Mouse (Mus musculus): ENCODE measurements at regions not wholly inside any gene's neighbourhood (a gene's known extent, or its start where the extent isn't known, plus 50 kb on each side); places are given as distances from the start of the nearest gene placed in this dataset.
"Not testable (repeated sequence)": the region's sequence is repeated elsewhere in the genome, so short reads cannot be mapped to it uniquely, and the experiment has no call there.

DNA sequence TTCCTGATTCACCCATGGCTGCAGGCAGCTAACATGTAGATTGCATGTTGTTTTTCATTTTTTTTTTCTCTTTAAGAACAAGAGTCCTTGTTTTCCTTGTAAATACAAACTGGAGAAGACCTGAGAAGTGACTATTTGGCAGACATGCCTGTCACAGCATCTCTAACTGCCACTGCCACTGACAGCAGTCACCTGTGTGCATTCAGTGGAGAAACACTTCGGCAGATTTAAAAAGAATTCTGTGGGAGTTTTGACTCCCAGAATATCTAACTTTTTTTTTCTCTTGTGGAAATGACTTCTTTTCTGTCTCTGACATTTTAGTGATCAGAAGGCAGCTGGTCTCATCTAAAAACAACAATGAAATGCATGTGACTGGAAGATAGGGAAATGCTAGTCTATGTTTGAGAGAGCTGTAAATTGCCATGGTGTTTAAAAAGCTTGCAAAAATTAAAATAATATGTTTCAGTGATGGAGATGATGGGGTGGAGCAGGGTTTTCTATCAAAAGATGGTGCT lies 526.0 kb upstream of the Agtr1b start:
- no peak for DNase-seq

DNA sequence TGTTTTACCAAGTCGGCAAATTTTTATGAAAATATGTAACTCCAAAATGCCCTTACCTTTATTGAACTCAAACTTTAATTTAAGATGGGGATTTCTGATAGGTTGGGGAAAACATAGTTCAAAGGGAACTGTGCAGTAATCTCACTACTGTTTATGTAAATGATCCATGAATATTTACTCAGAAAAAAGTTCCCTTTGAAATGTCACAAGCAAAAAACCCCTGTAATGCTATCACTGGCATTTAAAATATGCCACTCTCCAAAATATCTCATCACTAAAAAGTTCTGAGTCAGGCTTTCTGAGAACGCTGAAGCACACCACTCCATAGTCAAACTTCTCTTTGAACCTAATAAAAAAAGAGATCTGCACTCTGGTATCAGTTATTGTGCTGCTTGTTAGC lies 497.3 kb upstream of the Agtr1b start:
- DNase-seq: no peak

DNA sequence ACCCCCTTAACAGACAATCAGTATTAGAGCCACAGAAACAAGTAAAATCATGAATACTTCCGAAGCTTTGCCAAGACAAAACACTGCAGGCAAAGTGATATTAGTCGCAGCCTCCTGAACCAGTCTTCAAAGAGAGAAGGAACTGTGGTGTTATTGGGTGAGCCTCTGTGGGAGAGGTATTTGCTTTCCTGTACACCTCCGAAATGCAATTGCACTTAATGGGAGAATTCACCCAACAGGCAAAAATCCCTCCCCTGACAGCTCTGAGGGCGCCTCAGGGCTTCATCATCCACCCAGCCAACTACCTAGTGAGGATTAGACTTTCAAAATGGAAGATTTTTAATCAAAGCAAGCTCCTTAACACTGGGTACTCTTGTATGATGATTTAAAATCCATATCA lies 464.1 kb upstream of the Agtr1b start:
- DNase-seq: no peak

DNA sequence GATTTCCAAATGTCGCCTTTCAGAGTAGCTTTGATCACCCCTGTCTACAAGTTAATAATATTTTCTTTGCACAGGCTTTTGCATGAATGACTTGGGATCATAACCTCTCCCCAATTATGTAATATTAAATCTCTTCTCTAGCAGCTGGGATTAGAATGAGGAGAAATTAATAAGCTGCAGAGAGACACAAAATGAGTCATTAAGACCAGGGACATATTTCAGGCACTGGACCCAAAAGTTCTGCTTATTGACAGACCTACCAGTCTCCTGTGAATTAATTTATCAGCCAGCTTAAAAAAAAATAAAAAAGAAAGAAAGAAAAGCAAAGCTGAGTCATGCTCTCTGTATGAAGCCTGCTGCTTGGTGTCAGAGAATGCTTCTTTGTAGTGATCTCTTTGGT lies 462.4 kb upstream of the Agtr1b start:
- no peak for DNase-seq

DNA sequence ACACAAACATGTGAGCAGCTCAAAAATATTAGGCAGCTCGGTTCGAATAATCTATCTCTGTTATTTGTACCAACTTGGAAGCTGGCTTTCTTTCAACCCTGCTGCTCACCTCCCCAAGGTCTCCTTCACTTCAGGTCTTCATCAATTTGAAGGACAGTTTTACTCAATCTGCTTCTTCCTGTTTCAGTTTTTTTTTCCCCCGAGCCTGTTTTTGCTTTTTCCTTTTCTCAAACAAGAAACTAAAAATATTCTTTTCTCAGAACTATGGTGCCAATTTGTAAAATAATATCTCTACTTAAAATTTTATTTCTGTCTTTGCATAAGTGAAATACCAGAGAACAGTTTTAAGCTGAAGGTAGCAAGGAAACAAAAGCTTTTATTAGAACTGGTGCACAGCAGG lies 461.8 kb upstream of the Agtr1b start:
- DNase-seq: no peak

DNA sequence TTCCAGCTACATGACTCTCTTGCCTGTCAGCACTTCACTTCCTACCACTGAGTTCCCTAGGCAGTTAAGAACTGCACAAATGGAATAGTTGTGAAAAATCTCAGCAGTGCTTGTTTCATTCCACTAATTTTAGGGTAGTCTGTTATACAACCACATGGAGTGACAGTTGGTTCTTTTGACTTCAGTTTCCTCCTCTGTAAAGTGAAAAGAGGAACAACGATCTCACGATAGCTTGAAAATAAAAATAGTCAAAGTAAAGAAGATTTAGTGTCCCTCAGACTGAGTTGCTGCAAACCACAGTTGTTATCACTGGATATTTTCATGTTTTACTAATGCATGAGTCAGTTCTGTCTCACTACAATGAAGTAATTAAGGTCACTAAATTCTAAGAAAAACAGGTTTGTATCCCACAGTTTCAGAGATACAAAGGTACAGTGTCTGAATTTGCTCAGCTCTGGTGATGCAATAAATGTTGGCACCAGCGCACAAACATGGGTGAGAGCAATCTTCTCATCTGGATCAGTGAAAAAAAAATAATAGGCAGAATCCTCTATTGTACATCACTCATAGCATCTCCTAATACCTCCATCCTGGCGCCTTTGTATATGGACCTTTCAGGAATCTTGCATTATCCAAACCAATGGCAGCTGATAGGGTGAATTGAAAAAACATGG lies 458.8 kb upstream of the Agtr1b start:
- no peak for DNase-seq

DNA sequence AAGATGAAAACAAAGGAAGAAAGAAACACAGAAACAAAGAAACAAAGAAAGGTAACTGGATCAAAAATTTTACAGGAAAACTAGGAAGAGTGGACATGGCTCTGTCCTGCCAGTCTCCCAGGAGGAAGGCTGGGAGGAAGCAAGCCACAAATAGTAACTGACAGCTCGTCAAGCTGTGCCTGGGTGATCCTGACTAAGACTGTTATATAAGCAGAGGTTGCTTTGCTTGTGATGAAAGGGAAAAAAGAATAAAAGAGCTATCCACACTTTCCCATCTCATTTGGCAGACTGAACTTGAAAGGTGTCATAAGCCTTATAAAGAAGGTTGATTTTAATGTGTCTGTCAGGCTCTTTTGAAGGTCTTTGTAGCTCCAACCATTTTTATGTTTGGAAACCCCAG lies 455.2 kb upstream of the Agtr1b start:
- peak in 1 of 2 experiments; percentile 7 for DNase-seq

DNA sequence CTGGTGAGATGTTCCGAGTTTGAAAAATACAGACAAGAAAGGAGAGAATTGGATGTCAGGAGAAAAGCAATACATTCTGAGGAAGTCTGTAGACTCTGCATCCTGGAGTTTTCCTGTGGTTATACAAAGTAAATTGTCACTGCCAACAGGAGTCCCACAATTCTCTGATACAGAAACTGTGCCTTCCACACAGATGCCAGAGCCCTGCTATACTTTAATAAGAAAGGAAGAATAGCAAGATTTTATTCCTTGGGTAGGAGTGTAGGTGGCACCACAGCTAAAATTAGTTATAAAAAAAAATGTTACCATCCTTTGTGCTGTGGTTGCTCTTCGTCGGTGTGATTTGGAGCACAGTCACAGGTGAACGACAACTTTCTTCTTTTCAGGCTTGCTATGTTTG lies 454.7 kb upstream of the Agtr1b start:
- DNase-seq: no peak

DNA sequence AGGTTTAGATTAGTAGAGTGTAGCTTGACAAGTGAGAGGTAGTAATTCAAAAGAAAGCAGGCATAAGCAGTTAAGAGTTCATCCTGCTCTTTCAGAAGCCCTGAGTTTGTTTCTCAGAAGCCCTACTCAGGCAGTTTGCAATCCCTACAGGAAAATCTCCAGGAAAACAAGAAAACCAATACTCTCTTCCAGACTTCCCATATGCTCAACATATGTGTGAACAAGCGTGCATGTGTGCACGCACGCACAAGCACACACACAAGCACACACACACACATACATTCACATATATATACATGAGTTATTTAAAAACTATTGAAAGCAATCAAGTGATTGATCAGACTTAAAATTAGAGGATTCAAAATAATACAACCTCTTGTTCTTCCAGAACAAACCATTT lies 453.1 kb upstream of the Agtr1b start:
- no peak for DNase-seq

DNA sequence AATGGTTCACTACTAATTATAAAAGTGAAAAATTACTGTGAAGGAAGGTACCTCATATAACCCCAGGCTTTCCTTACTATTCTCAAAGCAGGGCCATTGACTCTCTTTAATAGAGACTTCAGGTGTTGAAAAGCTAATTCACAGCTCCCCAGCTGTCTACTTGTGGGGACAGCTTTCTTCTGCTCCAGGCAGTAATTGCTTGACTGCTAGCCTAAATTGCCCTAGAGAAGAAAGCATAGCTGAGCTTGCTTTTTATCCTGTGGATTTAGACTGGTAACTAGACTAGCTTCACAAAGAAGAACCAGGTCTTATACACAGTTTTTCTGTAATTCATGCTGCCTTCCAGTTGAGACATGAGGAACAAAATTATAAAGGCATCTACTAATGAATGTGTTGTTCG lies 452.6 kb upstream of the Agtr1b start:
- no peak for DNase-seq

DNA sequence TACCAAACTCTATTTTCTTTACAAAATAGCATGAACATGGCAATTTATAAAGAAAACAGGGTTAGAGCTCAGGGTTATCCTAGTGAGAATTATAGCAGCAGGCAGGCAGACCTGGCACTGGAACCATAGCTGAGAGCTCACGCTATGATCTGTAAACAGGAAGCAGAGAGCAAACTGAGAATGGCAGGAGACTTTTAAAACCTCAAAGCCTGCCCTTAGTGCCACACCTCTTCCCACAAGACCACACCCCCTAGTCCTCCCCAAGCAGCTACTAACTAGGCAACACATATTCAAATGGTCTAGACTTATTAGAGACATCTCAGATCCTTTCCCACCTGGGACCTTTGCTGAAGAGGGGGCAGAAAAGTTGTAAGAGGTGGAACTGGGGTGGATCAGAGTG lies 449.6 kb upstream of the Agtr1b start:
- DNase-seq: no peak

DNA sequence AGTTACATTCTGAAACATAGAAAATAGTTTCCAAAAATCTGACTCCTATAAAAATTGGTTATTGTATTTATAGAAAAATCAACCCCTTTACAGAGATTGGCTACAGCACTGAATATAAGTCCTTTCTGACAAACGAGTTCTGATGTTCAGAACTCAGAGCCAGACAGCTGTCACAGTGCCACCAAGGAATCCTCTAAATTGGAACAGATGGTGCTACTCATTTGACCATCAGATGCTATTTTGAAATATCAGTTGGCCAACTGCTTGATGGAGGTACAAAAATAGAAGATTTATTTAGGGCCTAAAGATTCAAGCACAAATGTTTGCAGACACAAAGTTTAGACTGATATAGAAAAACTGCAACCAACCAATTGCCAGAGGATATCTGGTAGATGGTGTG lies 427.3 kb upstream of the Agtr1b start:
- no peak for DNase-seq

DNA sequence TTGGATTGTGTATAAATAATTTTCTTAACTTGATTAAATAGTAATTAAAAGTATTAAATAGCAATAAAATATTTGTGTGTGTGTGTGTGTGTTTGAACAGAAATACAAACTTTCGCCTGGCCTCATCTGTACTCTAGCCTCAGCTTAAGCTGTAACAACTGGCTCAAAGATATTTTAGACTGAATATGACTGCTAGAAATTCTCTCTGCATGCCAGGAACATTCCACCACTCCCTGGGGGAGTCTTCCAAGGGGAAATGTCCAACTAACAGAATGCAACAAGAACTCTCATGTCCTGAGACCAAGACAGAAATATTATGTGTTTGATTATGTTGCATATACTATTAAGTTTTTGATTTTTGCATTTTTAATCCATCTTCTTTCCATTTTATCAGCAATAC lies 425.5 kb upstream of the Agtr1b start:
- no peak for DNase-seq

DNA sequence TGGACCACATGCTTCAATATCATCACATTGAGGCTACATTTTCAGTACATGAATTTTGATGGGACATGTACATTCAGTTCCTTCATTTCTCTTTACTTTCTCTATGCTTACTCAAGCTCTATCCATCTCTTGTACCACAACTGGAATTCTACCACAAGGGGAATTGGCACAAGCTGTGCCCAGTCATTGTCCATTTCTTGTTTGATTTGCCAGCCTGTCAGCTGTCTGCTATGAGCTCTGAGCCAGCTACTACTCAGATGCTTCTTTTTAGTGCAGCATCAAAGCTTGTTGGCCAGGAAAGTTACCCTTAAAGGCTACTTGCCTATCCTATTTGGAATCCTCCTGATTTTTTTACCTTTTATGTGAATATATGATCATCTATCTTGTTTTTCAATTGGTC lies 410.9 kb upstream of the Agtr1b start:
- no peak for DNase-seq

DNA sequence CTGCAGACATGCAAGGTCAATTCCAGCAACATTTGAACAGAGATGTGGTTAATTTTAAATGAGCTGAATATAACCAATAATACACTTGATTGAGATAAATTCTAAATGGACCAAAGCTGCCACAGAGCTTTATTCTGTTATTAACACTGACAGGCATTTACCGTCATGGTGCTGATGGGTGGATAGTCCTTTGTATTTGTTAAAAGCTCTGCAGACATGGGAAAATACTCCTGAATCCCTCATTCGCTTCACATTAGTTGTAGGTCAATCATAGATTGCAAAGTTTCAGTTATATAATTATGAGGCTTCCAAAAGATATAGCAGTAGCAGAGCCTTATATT lies 410.0 kb upstream of the Agtr1b start:
- DNase-seq: no peak

DNA sequence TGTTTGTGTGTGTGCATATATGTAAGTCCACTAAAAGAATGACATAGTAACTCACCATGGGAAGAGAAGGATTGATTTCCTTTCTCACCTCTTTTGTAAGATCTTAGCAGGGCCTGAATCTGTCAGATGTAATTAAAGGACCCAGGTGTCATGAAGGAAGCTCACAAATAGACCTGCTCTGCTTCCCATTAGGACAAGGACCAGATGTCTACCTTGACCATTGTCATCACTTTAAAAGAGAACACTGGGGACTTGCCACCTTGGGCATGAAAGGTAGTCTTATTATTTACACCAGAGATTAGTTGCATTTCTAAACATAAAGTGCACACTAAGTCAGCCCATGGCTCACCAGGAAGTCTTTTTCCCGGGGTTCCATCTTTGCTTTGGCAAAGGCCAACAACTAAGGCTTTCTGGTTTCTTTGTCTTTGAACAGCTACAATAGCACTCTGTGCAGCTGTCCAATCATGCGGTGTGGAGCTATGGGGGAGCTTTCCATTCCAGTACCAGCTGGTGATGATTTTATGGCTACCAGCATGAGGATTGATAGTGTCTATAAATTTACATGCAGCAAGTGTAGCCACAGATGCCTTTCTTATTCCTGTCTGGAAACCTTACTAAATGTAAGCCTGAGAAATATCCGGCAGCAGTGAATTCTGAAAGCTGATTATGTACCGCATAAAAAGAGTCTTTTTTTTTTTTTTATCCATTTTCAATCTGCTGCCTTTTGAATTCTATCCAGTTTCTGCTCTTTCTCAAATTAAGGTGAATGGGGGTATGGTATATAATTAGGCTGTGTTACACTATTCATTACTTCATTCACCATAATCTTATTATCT lies 409.4 kb upstream of the Agtr1b start:
- peak; percentile 17 to 19 for DNase-seq

DNA sequence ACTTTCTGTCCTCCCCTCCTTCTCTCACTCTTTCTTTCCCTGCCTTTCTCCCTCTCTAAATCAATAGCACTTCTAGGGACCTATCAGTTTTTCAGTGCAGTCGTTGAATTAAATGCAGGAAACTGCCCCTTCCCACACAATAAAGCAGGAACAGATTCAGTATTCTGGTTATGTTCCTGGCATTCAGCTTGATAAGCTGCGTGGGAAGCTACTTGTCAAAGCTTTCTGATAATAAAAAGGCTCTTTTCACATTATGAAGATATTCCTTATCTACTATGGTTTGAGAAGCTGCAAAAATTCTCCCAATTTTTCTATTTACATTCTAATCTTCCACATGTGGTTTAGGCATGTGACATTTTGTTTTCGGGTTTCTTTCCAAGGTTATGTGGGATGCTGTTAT lies 367.3 kb upstream of the Agtr1b start:
- no peak for DNase-seq

DNA sequence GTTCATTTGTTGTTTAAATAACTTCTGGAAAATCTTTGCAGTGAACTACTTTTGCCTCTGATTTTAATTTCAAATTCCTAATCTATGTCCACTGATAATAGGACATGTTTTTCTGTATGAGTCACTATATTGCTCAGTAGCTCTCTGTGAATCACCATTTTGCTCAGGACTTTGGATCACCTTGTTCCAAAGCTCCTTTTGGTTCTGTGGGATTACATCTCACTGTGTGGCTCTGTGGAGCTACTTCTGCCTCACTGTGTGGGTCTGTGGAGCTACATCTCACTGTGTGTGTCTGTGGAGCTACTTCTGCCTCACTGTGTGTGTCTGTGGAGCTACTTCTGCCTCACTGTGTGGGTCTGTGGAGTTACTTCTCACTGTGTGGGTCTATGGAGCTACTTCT lies 365.0 kb upstream of the Agtr1b start:
- DNase-seq: no peak

DNA sequence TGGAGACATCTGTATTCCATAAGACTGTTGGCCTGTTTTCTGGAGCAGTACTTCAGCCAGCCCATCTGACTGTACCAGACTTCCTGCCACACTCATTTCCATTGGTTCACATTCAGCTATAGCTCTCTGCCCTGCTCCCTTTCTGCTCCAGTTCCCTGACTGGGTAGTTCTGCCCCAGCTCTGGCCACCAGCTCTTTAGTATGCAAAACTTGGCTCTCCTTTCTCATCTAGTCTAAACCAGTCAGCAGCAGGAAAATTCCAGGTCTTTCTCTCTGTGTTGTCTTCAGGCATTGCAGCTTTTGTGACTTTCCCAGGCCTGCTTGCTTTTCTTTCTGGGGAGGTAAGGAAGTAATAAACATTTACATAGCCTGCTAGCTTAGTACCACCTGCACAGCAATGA lies 363.5 kb upstream of the Agtr1b start:
- no peak for DNase-seq

DNA sequence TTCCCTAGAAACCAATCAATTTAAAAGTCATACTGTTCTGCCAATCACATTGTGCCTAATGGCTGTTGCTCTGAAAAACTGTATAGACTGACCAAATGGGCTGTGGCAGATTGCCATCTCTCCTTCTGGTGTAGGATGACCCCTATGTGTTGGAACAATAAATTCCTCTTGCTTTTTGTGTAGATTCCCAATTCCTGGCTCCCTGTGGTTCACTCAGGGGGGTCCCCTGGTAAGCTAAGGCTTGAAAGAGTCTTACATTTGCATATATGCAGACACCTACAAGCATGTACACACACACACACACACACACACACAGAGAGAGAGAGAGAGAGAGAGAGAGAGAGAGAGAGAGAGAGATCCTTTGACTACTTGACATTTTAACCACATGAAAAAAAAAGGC lies 362.8 kb upstream of the Agtr1b start:
- not testable (repeated sequence) for DNase-seq

DNA sequence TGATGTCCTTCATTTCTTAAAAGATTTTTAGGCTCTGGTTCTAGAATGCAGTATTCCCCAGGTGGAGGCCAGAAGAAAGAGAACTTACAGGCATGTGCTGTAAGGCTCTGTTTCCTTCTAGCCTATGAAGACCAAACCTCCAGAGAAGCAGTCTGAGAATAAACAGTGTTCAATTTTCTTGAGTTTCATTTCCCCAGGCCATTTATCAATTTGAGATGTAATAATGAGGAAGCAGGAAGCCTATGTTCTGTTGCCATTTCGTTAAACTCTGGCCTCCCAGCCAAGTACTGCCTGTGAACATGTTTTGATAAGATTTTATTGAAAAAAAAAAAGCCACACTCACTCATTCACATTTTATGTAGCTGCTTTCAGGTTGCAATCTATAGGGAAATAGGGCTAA lies 347.7 kb upstream of the Agtr1b start:
- no peak for DNase-seq

DNA sequence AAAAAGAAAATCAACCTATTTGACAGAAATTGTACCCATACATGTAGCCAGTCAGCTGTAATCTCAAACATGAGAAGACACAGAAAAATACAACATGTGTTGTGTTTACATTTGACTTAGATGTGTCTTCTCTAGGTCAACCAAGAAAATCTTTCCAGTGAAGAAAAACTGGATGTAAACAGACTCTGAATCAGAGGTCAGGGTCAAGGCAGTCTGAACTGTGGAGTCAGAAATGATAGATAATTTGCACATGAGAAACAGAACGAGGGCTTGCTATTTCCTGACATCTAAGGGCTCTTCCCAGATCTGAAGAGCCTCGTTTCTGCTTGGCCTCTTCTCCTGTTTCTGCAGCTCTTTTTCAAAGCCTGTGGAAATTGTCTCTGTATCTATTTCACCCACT lies 342.7 kb upstream of the Agtr1b start:
- DNase-seq: no peak

DNA sequence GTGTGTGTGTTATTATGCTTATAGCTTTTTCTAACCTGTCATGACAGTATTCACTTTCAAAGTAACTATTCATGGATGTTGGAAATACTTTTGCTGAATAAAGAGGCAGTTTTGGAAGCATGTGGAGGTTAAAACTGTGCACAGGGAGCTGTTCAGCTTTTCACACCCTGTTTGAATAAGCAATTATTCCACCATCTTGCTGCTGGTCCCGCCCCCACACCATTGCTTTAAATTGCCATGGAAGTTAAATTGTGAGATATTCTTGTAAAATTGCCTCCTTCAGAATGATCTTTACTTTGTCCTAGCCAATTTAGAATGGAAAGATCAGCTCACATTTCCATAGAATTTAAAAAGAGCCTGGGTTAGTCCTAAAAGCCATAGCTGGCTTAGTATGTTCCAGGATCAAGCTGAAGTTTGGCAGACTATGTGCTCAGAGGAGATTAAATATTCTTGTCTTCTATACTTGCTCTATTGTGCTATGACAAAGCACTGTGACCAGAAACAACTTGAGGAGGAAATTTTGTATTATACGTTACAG lies 328.4 kb upstream of the Agtr1b start:
- DNase-seq: peak; percentile 3 to 5

DNA sequence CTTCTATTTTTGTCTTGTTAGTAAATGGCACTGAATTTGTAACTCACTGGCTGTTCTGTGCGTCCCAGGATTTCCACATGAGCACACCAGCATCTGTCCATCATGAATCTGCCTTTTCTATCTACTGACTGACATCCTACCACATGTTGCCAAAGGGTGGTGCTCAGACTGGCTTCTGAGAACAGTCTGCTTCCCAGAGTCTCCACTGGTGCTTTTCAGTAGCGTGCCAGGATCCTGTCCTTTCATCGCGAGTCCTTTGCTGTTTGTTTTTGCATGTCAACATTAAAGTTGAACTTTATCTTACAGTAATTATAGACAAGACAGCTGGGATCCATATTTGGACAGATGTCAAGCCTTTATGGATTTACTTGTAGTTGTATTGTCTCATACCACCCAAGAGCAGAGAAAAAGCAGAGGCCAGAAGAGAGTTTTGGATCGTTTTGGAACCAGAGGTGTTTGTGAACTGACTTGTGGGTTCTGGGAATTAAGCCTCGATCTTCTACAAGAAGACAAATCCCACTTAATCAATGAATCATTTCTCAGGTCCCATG lies 314.0 kb upstream of the Agtr1b start:
- no peak for DNase-seq

All from layer of hippocampus, postnatal 36 days (tissue).